Mouse (Mus musculus): ENCODE results near the gene Mtmr10. TPM values are rescaled to one million over a fixed set of nuclear protein-coding genes. Genes with fewer than 3 reads are reported as not detected.

Mtmr10 gene
- polyA plus RNA-seq, 1 experiment from 2014 or later = 13.1 TPM

- Histone ChIP-seq H3K4me2 (ENCODE audit: low read length) (no peak overlapping the region), H3K4me1 (ENCODE audit: control insufficient read depth, insufficient read depth, low read length) (no peaks in the 10 kb centered on the region), H3K27ac (replicated peaks; ENCODE audit: low read depth, low read length) (no peak overlapping the region), H3K9ac (replicated peaks; ENCODE audit: low read length) (no peak overlapping the region), H3K36me3 (ENCODE audit: control insufficient read depth, insufficient read depth, low read length) (no peaks in the 10 kb centered on the region), H3K4me3 (replicated peaks; ENCODE audit: low read depth, low read length) (no peak overlapping the region), H3K27me3 (ENCODE audit: control insufficient read depth, insufficient read depth, low read length) (no peaks in the 10 kb centered on the region), H3K9me3 (ENCODE audit: control insufficient read depth, low read length) (no peaks in the 10 kb centered on the region)
- 81% methylated on average over 1 of the region's 1 CpGs for WGBS
- no peak for DNase-seq
- ATAC-seq (ENCODE audit: low FRiP score, low TSS enrichment) = no peak
Measured at GRCm38 (mm10) chr7:64278526-64278925, 8.9 kb upstream of the Mtmr10 start.

- 84% methylated on average over 3 of the region's 3 CpGs for WGBS
- no peak overlapping the region for H3K4me2 ChIP-seq (ENCODE audit: low read length)
- no peak overlapping the region for H3K4me3 ChIP-seq (replicated peaks; ENCODE audit: low read depth, low read length)
- H3K9ac ChIP-seq (replicated peaks; ENCODE audit: low read length) = no peak overlapping the region
- ATAC-seq (ENCODE audit: low FRiP score, low TSS enrichment) (no peak), DNase-seq (no peak)
- H3K36me3 ChIP-seq (ENCODE audit: control insufficient read depth, insufficient read depth, low read length) = no peaks in the 10 kb centered on the region
- H3K27ac ChIP-seq (replicated peaks; ENCODE audit: low read depth, low read length) = no peak overlapping the region
- H3K9me3 ChIP-seq (ENCODE audit: control insufficient read depth, low read length) = no peaks in the 10 kb centered on the region
- no peaks in the 10 kb centered on the region for H3K27me3 ChIP-seq (ENCODE audit: control insufficient read depth, insufficient read depth, low read length)
- no peaks in the 10 kb centered on the region for H3K4me1 ChIP-seq (ENCODE audit: control insufficient read depth, insufficient read depth, low read length)
Measured at GRCm38 (mm10) chr7:64279548-64279947, 7.9 kb upstream of the Mtmr10 start.

GRCm38 (mm10) chr7:64286566-64286965 lies 887 bp upstream of the Mtmr10 start:
- Histone ChIP-seq H3K27ac (replicated peaks; ENCODE audit: low read depth, low read length) (no peak overlapping the region), H3K4me2 (ENCODE audit: low read length) (peak overlapping the region; percentile 67), H3K36me3 (ENCODE audit: control insufficient read depth, insufficient read depth, low read length) (no peaks in the 10 kb centered on the region), H3K4me3 (replicated peaks; ENCODE audit: low read depth, low read length) (peak overlapping the region; percentile 90; the same call in 1 of the 2 replicates), H3K27me3 (ENCODE audit: control insufficient read depth, insufficient read depth, low read length) (no peaks in the 10 kb centered on the region), H3K9ac (replicated peaks; ENCODE audit: low read length) (peak overlapping the region; percentile 81; the same call in 1 of the 2 replicates), H3K4me1 (ENCODE audit: control insufficient read depth, insufficient read depth, low read length) (peaks cover 15% of the 10 kb centered on the region; the same call in 1 of the 2 replicates), H3K9me3 (ENCODE audit: control insufficient read depth, low read length) (no peaks in the 10 kb centered on the region)
- no peak for DNase-seq
- no peak for ATAC-seq (ENCODE audit: low FRiP score, low TSS enrichment)

GRCm38 (mm10) chr7:64289416-64289815 lies 2.0 kb downstream of the Mtmr10 start:
- H3K27me3 ChIP-seq (ENCODE audit: control insufficient read depth, insufficient read depth, low read length) = no peaks in the 10 kb centered on the region
- H3K27ac ChIP-seq (replicated peaks; ENCODE audit: low read depth, low read length) = no peak overlapping the region
- no peaks in the 10 kb centered on the region for H3K9me3 ChIP-seq (ENCODE audit: control insufficient read depth, low read length)
- ATAC-seq (ENCODE audit: low FRiP score, low TSS enrichment) = no peak
- peaks cover 15% of the 10 kb centered on the region; the same call in 1 of the 2 replicates for H3K4me1 ChIP-seq (ENCODE audit: control insufficient read depth, insufficient read depth, low read length)
- no peak overlapping the region for H3K9ac ChIP-seq (replicated peaks; ENCODE audit: low read length)
- H3K4me3 ChIP-seq (replicated peaks; ENCODE audit: low read depth, low read length) = no peak overlapping the region
- H3K36me3 ChIP-seq (ENCODE audit: control insufficient read depth, insufficient read depth, low read length) = 0 out of 2 replicates have a peak, but pooled peaks cover 5% of the 10 kb centered on the region
- DNase-seq = no peak
- H3K4me2 ChIP-seq (ENCODE audit: low read length) = no peak overlapping the region
- 93% methylated on average over 7 of the region's 7 CpGs for WGBS

GRCm38 (mm10) chr7:64290431-64290830 lies 3.0 kb downstream of the Mtmr10 start:
- Histone ChIP-seq H3K27ac (replicated peaks; ENCODE audit: low read depth, low read length) (no peak overlapping the region), H3K4me2 (ENCODE audit: low read length) (no peak overlapping the region), H3K9ac (replicated peaks; ENCODE audit: low read length) (no peak overlapping the region), H3K4me1 (ENCODE audit: control insufficient read depth, insufficient read depth, low read length) (peaks cover 15% of the 10 kb centered on the region; the same call in 1 of the 2 replicates), H3K9me3 (ENCODE audit: control insufficient read depth, low read length) (no peaks in the 10 kb centered on the region), H3K4me3 (replicated peaks; ENCODE audit: low read depth, low read length) (no peak overlapping the region), H3K36me3 (ENCODE audit: control insufficient read depth, insufficient read depth, low read length) (0 out of 2 replicates have a peak, but pooled peaks cover 5% of the 10 kb centered on the region), H3K27me3 (ENCODE audit: control insufficient read depth, insufficient read depth, low read length) (no peaks in the 10 kb centered on the region)
- WGBS = 91% methylated on average over 6 of the region's 6 CpGs
- ATAC-seq (ENCODE audit: low FRiP score, low TSS enrichment) (no peak), DNase-seq (no peak)

GRCm38 (mm10) chr7:64291722-64292121 lies 4.3 kb downstream of the Mtmr10 start:
- H3K36me3 ChIP-seq (ENCODE audit: control insufficient read depth, insufficient read depth, low read length) = 0 out of 2 replicates have a peak, but pooled peaks cover 5% of the 10 kb centered on the region
- no peak overlapping the region for H3K4me2 ChIP-seq (ENCODE audit: low read length)
- H3K9ac ChIP-seq (replicated peaks; ENCODE audit: low read length) = no peak overlapping the region
- no peak for DNase-seq
- 95% methylated on average over 10 of the region's 10 CpGs for WGBS
- no peaks in the 10 kb centered on the region for H3K27me3 ChIP-seq (ENCODE audit: control insufficient read depth, insufficient read depth, low read length)
- no peaks in the 10 kb centered on the region for H3K9me3 ChIP-seq (ENCODE audit: control insufficient read depth, low read length)
- no peak overlapping the region for H3K27ac ChIP-seq (replicated peaks; ENCODE audit: low read depth, low read length)
- no peak for ATAC-seq (ENCODE audit: low FRiP score, low TSS enrichment)
- no peak overlapping the region for H3K4me3 ChIP-seq (replicated peaks; ENCODE audit: low read depth, low read length)
- peaks cover 12% of the 10 kb centered on the region; the same call in 1 of the 2 replicates for H3K4me1 ChIP-seq (ENCODE audit: control insufficient read depth, insufficient read depth, low read length)

- H3K36me3 ChIP-seq (ENCODE audit: control insufficient read depth, insufficient read depth, low read length) = peaks cover 22% of the 10 kb centered on the region
- no peaks in the 10 kb centered on the region for H3K27me3 ChIP-seq (ENCODE audit: control insufficient read depth, insufficient read depth, low read length)
- no peak overlapping the region for H3K4me3 ChIP-seq (replicated peaks; ENCODE audit: low read depth, low read length)
- WGBS = 35% methylated on average over 5 of the region's 5 CpGs
- no peaks in the 10 kb centered on the region for H3K9me3 ChIP-seq (ENCODE audit: control insufficient read depth, low read length)
- H3K9ac ChIP-seq (replicated peaks; ENCODE audit: low read length) = no peak overlapping the region
- H3K4me2 ChIP-seq (ENCODE audit: low read length) = no peak overlapping the region
- no peak overlapping the region for H3K27ac ChIP-seq (replicated peaks; ENCODE audit: low read depth, low read length)
- no peaks in the 10 kb centered on the region for H3K4me1 ChIP-seq (ENCODE audit: control insufficient read depth, insufficient read depth, low read length)
- ATAC-seq (ENCODE audit: low FRiP score, low TSS enrichment) (no peak), DNase-seq (peak; percentile 39)
Measured at GRCm38 (mm10) chr7:64296286-64297010, 9.0 kb downstream of the Mtmr10 start.

GRCm38 (mm10) chr7:64310241-64310640 lies 22.8 kb downstream of the Mtmr10 start:
- ATAC-seq (ENCODE audit: low FRiP score, low TSS enrichment) (no peak), DNase-seq (no peak)
- Histone ChIP-seq H3K27me3 (ENCODE audit: control insufficient read depth, insufficient read depth, low read length) (no peaks in the 10 kb centered on the region), H3K27ac (replicated peaks; ENCODE audit: low read depth, low read length) (no peak overlapping the region), H3K4me1 (ENCODE audit: control insufficient read depth, insufficient read depth, low read length) (no peaks in the 10 kb centered on the region), H3K4me3 (replicated peaks; ENCODE audit: low read depth, low read length) (no peak overlapping the region), H3K36me3 (ENCODE audit: control insufficient read depth, insufficient read depth, low read length) (peaks cover 38% of the 10 kb centered on the region), H3K9ac (replicated peaks; ENCODE audit: low read length) (no peak overlapping the region), H3K4me2 (ENCODE audit: low read length) (no peak overlapping the region), H3K9me3 (ENCODE audit: control insufficient read depth, low read length) (no peaks in the 10 kb centered on the region)
- WGBS = 95% methylated on average over 7 of the region's 7 CpGs

GRCm38 (mm10) chr7:64310756-64311155 lies 23.3 kb downstream of the Mtmr10 start:
- Histone ChIP-seq H3K27me3 (ENCODE audit: control insufficient read depth, insufficient read depth, low read length) (no peaks in the 10 kb centered on the region), H3K9me3 (ENCODE audit: control insufficient read depth, low read length) (no peaks in the 10 kb centered on the region), H3K4me3 (replicated peaks; ENCODE audit: low read depth, low read length) (no peak overlapping the region), H3K9ac (replicated peaks; ENCODE audit: low read length) (no peak overlapping the region), H3K36me3 (ENCODE audit: control insufficient read depth, insufficient read depth, low read length) (peaks cover 43% of the 10 kb centered on the region), H3K4me2 (ENCODE audit: low read length) (no peak overlapping the region), H3K27ac (replicated peaks; ENCODE audit: low read depth, low read length) (no peak overlapping the region), H3K4me1 (ENCODE audit: control insufficient read depth, insufficient read depth, low read length) (no peaks in the 10 kb centered on the region)
- WGBS = 79% methylated on average over 2 of the region's 2 CpGs
- DNase-seq (no peak), ATAC-seq (ENCODE audit: low FRiP score, low TSS enrichment) (no peak)

All from midbrain, embryonic 14.5 days (tissue).